Mouse (Mus musculus) gastrocnemius, adult 2 months (tissue): ENCODE measurements at regions not wholly inside any gene's neighbourhood (a gene's known extent, or its start where the extent isn't known, plus 50 kb on each side); places are given as distances from the start of the nearest gene placed in this dataset.

ENCODE experiments used
- DNase-seq: peaks from one replicate; pipeline ENCODE4 v3.0.0; 2022
- H3K27ac ChIP-seq: fragments of 200-600 bp; 2 replicates; pipeline ENCODE4 v1.8.1; 2022; ENCODE audit warnings: mild to moderate bottlenecking
- H3K4me3 ChIP-seq: fragments of 200-600 bp; 2 replicates; pipeline ENCODE4 v1.8.1; 2022; ENCODE audit warnings: mild to moderate bottlenecking, moderate library complexity
- CTCF ChIP-seq: fragments of 200-600 bp; IDR thresholded peaks from 2 replicates; pipeline ENCODE4 v1.8.1; 2022; ENCODE audit warnings: antibody characterized with exemption, mild to moderate bottlenecking, moderate library complexity
- intact Hi-C: fragments of 180-260 bp; cut with DNase I; formaldehyde crosslinking; loops from one replicate; pipeline ENCODE4 v1.15.1; 2025

- TF ChIP-seq CTCF, result no peak
- H3K27ac ChIP-seq, result no peak overlapping the region
- no peak for DNase-seq
- intact Hi-C loops, result no loop called here
- no peak overlapping the region for H3K4me3 ChIP-seq
Observed at GRCm38 (mm10) chr2:74036043-74036442, 124.9 kb upstream of the Atp5g3 start.

DNA sequence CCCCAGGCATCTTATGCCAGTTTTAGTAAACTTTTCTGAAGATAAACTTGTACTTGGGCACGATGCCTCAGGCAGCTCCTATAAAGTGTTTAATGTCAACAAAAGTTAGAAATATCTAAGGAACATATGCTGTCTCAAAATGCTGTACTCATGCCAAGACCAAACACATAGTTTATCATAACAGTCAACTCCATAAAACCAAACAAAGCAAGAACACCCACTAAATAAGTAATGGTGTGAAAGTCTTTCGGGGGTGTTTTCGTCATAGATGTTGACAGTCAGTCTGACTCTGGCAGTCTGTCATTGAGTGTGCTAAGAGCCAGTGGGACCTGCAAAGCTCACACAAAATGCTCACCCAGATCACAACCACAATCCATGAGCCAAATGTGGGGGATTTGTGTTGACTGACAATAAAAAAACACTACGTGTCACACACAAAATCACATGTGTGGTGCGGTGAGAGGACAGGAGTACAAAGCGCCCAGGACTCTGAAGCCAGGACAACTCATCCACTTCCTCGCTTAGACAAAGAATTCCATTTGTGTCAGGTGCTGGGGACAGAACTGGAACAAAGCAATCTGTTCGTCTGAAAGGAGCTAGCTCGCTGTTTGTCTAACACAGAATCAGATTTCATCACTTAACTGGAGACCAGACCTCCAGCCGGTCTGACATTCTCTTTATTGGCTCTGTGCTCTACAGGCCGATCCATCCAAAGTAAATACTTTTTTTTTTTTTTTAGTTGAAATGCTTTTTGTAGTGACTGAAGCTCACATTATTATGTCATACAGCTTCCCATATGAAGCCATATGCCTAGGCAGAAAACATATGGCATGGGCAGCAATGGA, 121.3 kb upstream of the Atp5g3 start:
- no peak overlapping the region for H3K27ac ChIP-seq
- no peak overlapping the region for H3K4me3 ChIP-seq
- no peak for TF ChIP-seq CTCF
- intact Hi-C loops, result no loop called here
- no peak for DNase-seq

DNA sequence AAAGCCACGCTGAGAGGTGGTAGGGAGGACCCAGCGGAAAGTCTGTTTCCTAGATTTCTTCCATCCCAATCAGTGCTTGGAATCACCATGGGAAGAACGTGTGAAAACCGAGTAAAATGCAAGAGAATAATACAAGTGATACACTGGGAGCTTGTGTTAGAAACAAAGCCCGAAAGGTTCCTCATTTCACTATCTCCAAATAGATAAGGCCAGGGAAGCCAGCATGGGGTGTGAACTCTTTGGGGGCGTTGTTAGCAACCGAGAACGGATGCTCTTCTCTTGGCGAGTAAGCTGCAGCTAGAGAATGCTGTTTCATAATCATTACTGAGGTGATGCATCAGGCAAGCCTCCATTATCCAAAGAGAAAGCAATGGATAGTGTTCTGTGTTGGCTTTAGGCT, 118.8 kb upstream of the Atp5g3 start:
- no peak for TF ChIP-seq CTCF
- DNase-seq, result no peak
- Histone ChIP-seq H3K27ac (no peak overlapping the region), H3K4me3 (no peak overlapping the region)
- intact Hi-C loops, result no loop called here

DNA sequence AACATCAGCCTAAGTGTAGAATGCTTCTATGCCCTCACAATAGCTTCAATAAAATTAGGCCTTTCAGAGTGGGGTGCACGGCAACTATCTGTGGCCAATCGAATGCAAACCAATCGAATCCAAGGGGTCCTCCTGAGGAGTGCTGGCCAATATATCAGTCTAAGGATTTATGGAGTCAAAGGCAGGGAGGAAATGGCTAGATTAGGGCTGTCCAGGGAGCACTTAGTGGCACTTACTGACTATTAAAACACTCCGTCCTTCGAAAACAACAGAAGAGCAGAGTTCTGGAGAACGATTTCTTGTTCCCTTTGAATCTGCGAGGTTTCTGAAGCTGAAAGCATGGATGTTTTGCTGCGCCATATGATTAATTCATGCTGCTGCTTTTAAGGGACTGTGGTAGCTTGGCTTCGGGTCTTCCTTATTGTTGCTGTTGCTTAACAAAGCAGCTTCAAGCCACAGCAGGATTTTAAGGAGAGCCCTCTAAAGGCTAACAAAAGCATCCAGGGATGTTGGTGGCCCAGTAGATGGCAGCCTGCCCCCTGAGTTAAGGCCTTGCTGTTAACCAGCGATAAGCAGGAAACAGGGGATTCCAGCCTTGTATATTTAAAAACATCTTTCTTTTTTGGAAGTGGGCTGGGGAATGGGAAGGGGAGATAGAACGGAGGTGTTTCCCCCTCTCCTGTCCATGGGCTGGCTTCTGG, 116.4 kb upstream of the Atp5g3 start:
- H3K4me3 ChIP-seq, result no peak overlapping the region
- DNase-seq, result peak; percentile 23
- H3K27ac ChIP-seq, result no peak overlapping the region

GRCm38 (mm10) chr2:74015146-74015545, 104.0 kb upstream of the Atp5g3 start:
- DNase-seq, result no peak
- no peak overlapping the region for H3K4me3 ChIP-seq
- intact Hi-C loops, result no loop called here
- no peak for TF ChIP-seq CTCF
- no peak overlapping the region for H3K27ac ChIP-seq

More for the DNA sequence above, 116.4 kb upstream of the Atp5g3 start:
- peak; percentile 40 for TF ChIP-seq CTCF
- intact Hi-C loops, result no loop called here

- no peak for DNase-seq
- Histone ChIP-seq H3K27ac (no peak overlapping the region), H3K4me3 (no peak overlapping the region)
- intact Hi-C loops, result no loop called here
- TF ChIP-seq CTCF, result no peak
Observed at GRCm38 (mm10) chr2:74014201-74014600, 103.1 kb upstream of the Atp5g3 start.

DNA sequence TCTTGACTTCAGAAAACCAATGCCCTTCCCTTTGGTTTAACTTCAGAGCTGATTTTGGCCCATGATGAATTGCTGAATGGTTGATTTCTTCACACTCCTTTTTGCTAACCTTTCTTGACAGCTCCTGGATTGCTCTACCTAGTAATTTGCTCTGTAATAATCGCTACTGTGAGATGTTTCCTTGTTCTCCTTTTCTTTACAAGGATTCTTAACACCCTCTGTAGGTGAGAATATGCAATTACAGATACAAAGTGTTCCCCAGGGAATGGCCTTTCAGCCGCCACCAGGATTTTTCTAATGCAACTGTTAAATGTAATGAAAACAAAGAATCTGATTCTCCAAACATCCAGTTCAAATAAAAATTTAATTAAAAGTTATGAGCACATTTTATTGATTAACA, 87.4 kb upstream of the Atp5g3 start:
- no peak overlapping the region for H3K4me3 ChIP-seq
- peak; percentile 54 for TF ChIP-seq CTCF
- intact Hi-C loops, result loop anchor here (10.0 kb wide), 1 partner anchor 414 kb away; the partner anchor contains the start of gene Chrna1
- no peak for DNase-seq
- no peak overlapping the region for H3K27ac ChIP-seq

DNA sequence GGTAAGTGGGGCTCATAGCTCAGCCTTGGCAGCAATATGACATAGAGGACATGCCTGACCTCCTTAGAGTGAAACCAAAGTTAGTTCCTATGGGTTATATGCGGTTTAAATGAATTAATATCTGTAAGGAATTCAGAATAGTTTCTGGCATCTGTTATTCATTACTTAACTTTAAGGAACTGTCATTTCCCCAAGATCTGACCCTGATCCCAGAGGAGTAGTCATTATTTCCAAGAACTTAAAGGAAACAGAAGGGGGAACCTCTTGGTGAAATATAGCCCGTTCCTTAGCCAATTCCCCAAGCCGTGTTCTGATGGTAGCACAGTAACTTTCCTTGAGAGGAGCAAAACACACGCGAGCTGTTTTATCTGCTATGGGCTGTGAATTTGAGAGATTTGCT, 85.9 kb upstream of the Atp5g3 start:
- no peak overlapping the region for H3K4me3 ChIP-seq

GRCm38 (mm10) chr2:73991818-73992217, 80.7 kb upstream of the Atp5g3 start:
- intact Hi-C loops, result loop anchor here (10.0 kb wide), 1 partner anchor 407 kb away; the partner anchor contains the start of gene Chrna1
- TF ChIP-seq CTCF, result no peak
- DNase-seq, result no peak
- H3K27ac ChIP-seq, result no peak overlapping the region
- H3K4me3 ChIP-seq, result no peak overlapping the region

More for the DNA sequence above, 85.9 kb upstream of the Atp5g3 start:
- DNase-seq, result no peak
- intact Hi-C loops, result loop anchor here (10.0 kb wide), 1 partner anchor 412 kb away; the partner anchor contains the start of gene Chrna1
- TF ChIP-seq CTCF, result no peak
- no peak overlapping the region for H3K27ac ChIP-seq

GRCm38 (mm10) chr2:73987441-73988105, 76.4 kb upstream of the Atp5g3 start:
- H3K4me3 ChIP-seq, result no peak overlapping the region
- TF ChIP-seq CTCF, result no peak
- no peak overlapping the region for H3K27ac ChIP-seq
- intact Hi-C loops, result no loop called here
- DNase-seq, result no peak

- no peak for TF ChIP-seq CTCF
- intact Hi-C loops, result no loop called here
- no peak overlapping the region for H3K27ac ChIP-seq
- no peak for DNase-seq
- no peak overlapping the region for H3K4me3 ChIP-seq
Observed at GRCm38 (mm10) chr2:73985911-73986250, 74.8 kb upstream of the Atp5g3 start.

GRCm38 (mm10) chr2:73985238-73985910, 74.2 kb upstream of the Atp5g3 start:
- Histone ChIP-seq H3K27ac (no peak overlapping the region), H3K4me3 (no peak overlapping the region)
- TF ChIP-seq CTCF, result no peak
- DNase-seq, result no peak
- intact Hi-C loops, result no loop called here
